Comparison of ENCODE assay signal across 8 mouse cellular contexts in the genomic region with DNA sequence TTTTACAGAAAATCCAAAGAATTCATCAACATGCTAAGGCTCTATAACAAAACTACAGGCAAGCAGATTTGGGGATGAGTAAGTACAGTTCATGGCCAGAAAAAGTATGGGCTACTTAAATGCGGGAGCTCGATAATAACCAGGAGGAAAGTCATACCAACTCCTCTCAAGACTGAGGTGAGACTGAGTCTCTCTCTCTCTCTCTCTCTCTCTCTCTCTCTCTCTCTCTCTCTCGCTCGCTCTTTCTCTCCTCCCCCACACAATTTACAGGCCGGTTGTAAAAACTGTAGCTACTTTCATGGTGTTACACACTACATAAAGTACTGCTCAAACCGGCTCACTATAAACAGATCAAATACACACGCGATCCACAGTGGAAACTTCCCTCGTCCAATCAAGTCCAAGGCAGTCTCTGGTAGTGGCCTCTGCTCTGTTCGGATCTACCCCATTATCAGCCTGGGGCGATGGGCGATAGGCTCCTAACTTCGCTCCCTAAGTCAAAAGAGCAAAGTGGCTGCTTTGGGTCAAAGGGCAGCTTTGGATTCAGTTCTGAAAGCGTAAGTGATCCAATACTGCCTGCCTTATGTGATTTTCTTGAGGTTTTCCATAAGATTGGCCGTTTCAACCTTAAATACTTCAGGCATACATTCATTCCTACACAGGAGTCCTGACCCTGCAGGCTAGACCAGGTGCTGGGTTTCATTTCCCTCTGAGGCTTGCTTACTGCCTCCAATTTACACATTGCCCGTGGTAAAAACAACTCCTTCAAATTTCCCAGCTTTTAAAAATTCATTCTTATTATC. TPM values are rescaled to one million over a fixed set of nuclear protein-coding genes. Genes with fewer than 3 reads are reported as not detected.
DNase-seq lines count a peak whose midpoint lies in the region; ATAC-seq and TF ChIP-seq lines count a peak whose summit lies in the region.

No protein-coding gene starts in this region.

- H3K9ac ChIP-seq in kidney, postnatal 0 days (ENCODE audit: low read depth, low read length): peak overlapping the region; percentile 64; the same call in 1 of the 2 replicates
- H3K9ac ChIP-seq in embryonic facial prominence, embryonic 13.5 days: no peak overlapping the region
- H3K9ac ChIP-seq in intestine, embryonic 15.5 days: peak overlapping the region; percentile 63; the same call in 1 of the 2 replicates

- no peaks in the 10 kb centered on the region for H3K36me3 ChIP-seq in kidney, postnatal 0 days (ENCODE audit: insufficient read depth, low read length)
- H3K36me3 ChIP-seq in embryonic facial prominence, embryonic 13.5 days: no peaks in the 10 kb centered on the region
- no peaks in the 10 kb centered on the region for H3K36me3 ChIP-seq in intestine, embryonic 15.5 days
- H3K36me3 ChIP-seq in myocyte (ENCODE audit: control insufficient read depth, insufficient read depth): no peaks in the 10 kb centered on the region

- peak overlapping the region; percentile 31 for H3ac ChIP-seq in myocyte (ENCODE audit: control insufficient read depth, insufficient read length)

- H3K27me3 ChIP-seq in kidney, postnatal 0 days (ENCODE audit: insufficient read depth, low read length): no peaks in the 10 kb centered on the region
- H3K27me3 ChIP-seq in embryonic facial prominence, embryonic 13.5 days: peaks cover 20% of the 10 kb centered on the region
- no peaks in the 10 kb centered on the region for H3K27me3 ChIP-seq in intestine, embryonic 15.5 days (replicated peaks)
- no peaks in the 10 kb centered on the region for H3K27me3 ChIP-seq in myocyte (ENCODE audit: control insufficient read depth, insufficient read depth, insufficient read length)

- H3K4me1 ChIP-seq in kidney, postnatal 0 days (replicated peaks; ENCODE audit: insufficient read depth, low read length): 0 out of 2 replicates have a peak, but pooled peaks cover 4% of the 10 kb centered on the region
- peaks cover 16% of the 10 kb centered on the region for H3K4me1 ChIP-seq in embryonic facial prominence, embryonic 13.5 days
- 0 out of 2 replicates have a peak, but pooled peaks cover 3% of the 10 kb centered on the region for H3K4me1 ChIP-seq in intestine, embryonic 15.5 days (replicated peaks)

- no peak for TF ChIP-seq CTCF in kidney, postnatal 0 days (IDR thresholded peaks at IDR 0.05; ENCODE audit: low read depth)

- no peak for DNase-seq in kidney, postnatal 0 days (ENCODE audit: low spot score)
- no peak for DNase-seq in kidney, postnatal 4 days
- DNase-seq in urinary bladder, postnatal 25 days (ENCODE audit: low spot score): no peak
- no peak for DNase-seq in cerebellum, adult 9-11 months
- DNase-seq in spleen, adult 18-20 months: no peak

- ATAC-seq in kidney, postnatal 0 days (replicated peaks; ENCODE audit: low FRiP score, low read depth): no peak
- ATAC-seq in embryonic facial prominence, embryonic 13.5 days (ENCODE audit: insufficient number of reproducible peaks, insufficient read depth, low FRiP score, low TSS enrichment, low read depth): no peak
- peak; percentile 36; the same call in 1 of the 2 replicates for ATAC-seq in intestine, embryonic 15.5 days

- peak overlapping the region; percentile 64 for H3K4me2 ChIP-seq in kidney, postnatal 0 days (ENCODE audit: low read length)
- peak overlapping the region; percentile 85 for H3K4me2 ChIP-seq in embryonic facial prominence, embryonic 13.5 days
- H3K4me2 ChIP-seq in intestine, embryonic 15.5 days (replicated peaks): peak overlapping the region; percentile 94
- peak overlapping the region; percentile 71 for H3K4me2 ChIP-seq in myocyte (ENCODE audit: low read depth)

- WGBS in kidney, postnatal 0 days: 36% methylated on average over 16 of the region's 16 CpGs
- WGBS in embryonic facial prominence, embryonic 13.5 days: 31% methylated on average over 16 of the region's 16 CpGs
- WGBS in intestine, embryonic 15.5 days: 38% methylated on average over 16 of the region's 16 CpGs

- H3K79me2 ChIP-seq in myocyte (ENCODE audit: control insufficient read depth, insufficient read depth): no peaks in the 10 kb centered on the region

- TF ChIP-seq POLR2A in myocyte (IDR thresholded peaks at IDR 0.05; ENCODE audit: insufficient read length, low read depth): no peak

- peak overlapping the region; percentile 60 for H3K4me3 ChIP-seq in kidney, postnatal 0 days (replicated peaks; ENCODE audit: low read depth, low read length)
- peak overlapping the region; percentile 62 for H3K4me3 ChIP-seq in embryonic facial prominence, embryonic 13.5 days
- H3K4me3 ChIP-seq in intestine, embryonic 15.5 days (replicated peaks): peak overlapping the region; percentile 62
- H3K4me3 ChIP-seq in myocyte: peak overlapping the region; percentile 54

- no peaks in the 10 kb centered on the region for H3K9me3 ChIP-seq in kidney, postnatal 0 days (replicated peaks; ENCODE audit: low read length)
- H3K9me3 ChIP-seq in embryonic facial prominence, embryonic 13.5 days: no peaks in the 10 kb centered on the region
- H3K9me3 ChIP-seq in intestine, embryonic 15.5 days: no peaks in the 10 kb centered on the region

- H3K27ac ChIP-seq in kidney, postnatal 0 days: peak overlapping the region; percentile 38; the same call in 1 of the 2 replicates
- H3K27ac ChIP-seq in embryonic facial prominence, embryonic 13.5 days: no peak overlapping the region
- H3K27ac ChIP-seq in intestine, embryonic 15.5 days: no peak overlapping the region

TF ChIP-seq in myocyte, 11 proteins besides CTCF, POLR2A, EP300 and RAD21:
- no peak for TF ChIP-seq TCF3 (IDR thresholded peaks at IDR 0.05; ENCODE audit: insufficient read length, low read depth)
- TF ChIP-seq CEBPB (IDR thresholded peaks at IDR 0.05; ENCODE audit: insufficient read depth, poor library complexity, severe bottlenecking): no peak
- TF ChIP-seq SRF (IDR thresholded peaks at IDR 0.05; ENCODE audit: control insufficient read depth, insufficient read length, low read depth): no peak
- TF ChIP-seq MAX (IDR thresholded peaks at IDR 0.05; ENCODE audit: low read depth): no peak
- no peak for TF ChIP-seq POLR2AphosphoS2 (IDR thresholded peaks at IDR 0.05; ENCODE audit: insufficient read length, low read depth)
- TF ChIP-seq MYOG (IDR thresholded peaks at IDR 0.05; ENCODE audit: control insufficient read depth in 1 of 3, insufficient read depth in 1 of 3, insufficient read length in 2 of 3, low read depth in 2 of 3): no peak
- no peak for TF ChIP-seq TCF12 (IDR thresholded peaks at IDR 0.05; ENCODE audit: insufficient read depth, poor library complexity, severe bottlenecking)
- TF ChIP-seq USF1 (IDR thresholded peaks at IDR 0.05; ENCODE audit: low read depth): no peak
- no peak for TF ChIP-seq E2F4 (IDR thresholded peaks at IDR 0.05; ENCODE audit: insufficient read depth)

RNA-seq across cellular contexts. Expression of a gene that starts 1.2 kb away (rescaled TPM):
- 23.5 and 23.8 TPM in 2 replicates for polyA plus RNA-seq in kidney, postnatal 0 days (2015; fragmentation: Nextera tagmentation; extraction: Ambion mirVana)
- 5.4 and 5.6 TPM in 2 replicates for polyA plus RNA-seq in embryonic facial prominence, embryonic 13.5 days (2015; fragmentation: Nextera tagmentation; extraction: Ambion mirVana)
- 17.3 and 18.7 TPM in 2 replicates for polyA plus RNA-seq in intestine, embryonic 15.5 days (2015; fragmentation: Nextera tagmentation; extraction: Ambion mirVana)
- polyA plus RNA-seq in myocyte (2012; fragmentation: generic; extraction: Trizol): 11.2 TPM

RNA-seq across cellular contexts. Expression of a gene that starts 50.1 kb away (rescaled TPM):
- polyA plus RNA-seq in kidney, postnatal 0 days (2015; fragmentation: Nextera tagmentation; extraction: Ambion mirVana): 13.2 and 14.7 TPM in 2 replicates
- 31.8 and 34.0 TPM in 2 replicates for polyA plus RNA-seq in embryonic facial prominence, embryonic 13.5 days (2015; fragmentation: Nextera tagmentation; extraction: Ambion mirVana)
- polyA plus RNA-seq in intestine, embryonic 15.5 days (2015; fragmentation: Nextera tagmentation; extraction: Ambion mirVana): 34.2 and 36.8 TPM in 2 replicates
- 4.2 TPM for polyA plus RNA-seq in myocyte (2012; fragmentation: generic; extraction: Trizol)
